Mouse (Mus musculus): Measurements from ENCODE around the gene Ddx5. TPM values are rescaled to one million over a fixed set of nuclear protein-coding genes. Genes with fewer than 3 reads are reported as not detected.
A peak's percentile ranks its signal among the peaks of the same experiment; 100 is the strongest.
"Not testable (repeated sequence)": the region's sequence is repeated elsewhere in the genome, so short reads cannot be mapped to it uniquely, and the experiment has no call there.

Ddx5 gene
- total RNA-seq, 2 experiments from 2014 or later: 889 to 991 TPM

GRCm38 (mm10) chr11:106793846-106794245 lies 4.9 kb upstream of the Ddx5 start:
- no peak for DNase-seq (ENCODE audit: low spot score in 2 of 2)

GRCm38 (mm10) chr11:106789649-106790048 lies 664 bp upstream of the Ddx5 start:
- DNase-seq (ENCODE audit: low spot score in 2 of 2): no peak

- peak; percentile 99 to 100 for DNase-seq (ENCODE audit: low spot score in 2 of 2)
Measured at GRCm38 (mm10) chr11:106788026-106788774, 785 bp downstream of the Ddx5 start.

DNA sequence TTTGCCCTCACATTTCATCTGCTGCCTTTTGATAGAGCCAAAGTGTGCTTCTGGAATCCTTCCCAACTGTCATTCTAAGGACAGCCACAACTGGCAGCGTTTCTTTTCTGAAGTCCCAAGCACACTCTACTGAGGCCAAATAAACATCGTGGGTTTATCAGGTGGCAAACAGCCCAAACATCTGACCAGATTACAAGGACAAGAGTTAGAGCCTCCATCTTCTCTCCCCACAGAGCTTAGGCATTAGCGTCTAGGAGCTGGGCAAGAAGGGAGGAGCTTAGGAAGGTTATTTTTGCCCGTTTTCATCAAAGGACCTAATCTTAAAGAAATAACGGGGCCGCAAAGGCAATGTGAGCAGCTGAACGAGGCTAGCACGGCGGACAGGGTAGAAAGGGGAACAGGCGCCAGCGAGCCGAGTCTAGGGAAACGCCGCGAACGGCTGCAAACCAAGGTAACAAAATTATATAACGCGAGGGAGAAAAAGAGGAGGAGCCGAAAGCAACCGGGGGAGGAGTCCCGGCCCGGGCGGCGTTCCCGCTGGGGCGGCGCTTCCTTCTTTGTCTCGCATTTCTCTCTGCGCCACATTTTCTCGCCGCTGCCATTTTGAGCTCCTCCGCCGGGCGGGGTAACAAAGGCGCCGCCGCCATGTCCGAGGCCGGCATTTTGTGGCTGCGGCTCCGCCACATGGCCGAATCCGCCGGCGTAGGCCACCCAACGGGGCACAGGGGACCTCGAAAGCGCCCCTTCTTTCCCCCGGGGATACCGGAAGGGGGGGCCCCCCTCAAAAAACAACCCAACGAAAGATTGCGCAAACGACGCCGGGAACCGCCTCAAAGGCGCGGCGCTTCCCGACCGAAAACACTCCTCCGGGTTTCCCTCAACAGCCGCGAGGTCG lies 1.6 kb downstream of the Ddx5 start:
- DNase-seq (ENCODE audit: low spot score in 2 of 2): peak; percentile 82 to 85

DNA sequence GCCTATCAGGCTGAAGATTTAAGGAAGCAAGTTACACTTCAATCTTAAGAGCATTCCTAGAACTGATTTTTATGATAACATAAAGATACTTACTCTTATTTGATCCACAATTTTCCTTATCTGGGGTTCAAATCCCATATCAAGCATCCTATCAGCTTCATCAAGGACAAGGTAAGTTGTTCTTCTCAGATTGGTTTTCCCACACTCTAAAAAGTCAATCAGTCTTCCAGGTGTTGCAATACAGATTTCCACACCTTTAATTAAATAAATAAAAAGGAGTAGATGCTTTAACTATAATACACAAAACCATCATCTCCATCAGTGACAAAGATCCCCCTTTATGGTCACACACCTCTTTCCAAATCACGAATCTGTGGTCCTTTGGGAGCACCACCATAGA lies 3.9 kb downstream of the Ddx5 start:
- DNase-seq (ENCODE audit: low spot score in 2 of 2): no peak

GRCm38 (mm10) chr11:106784476-106784875 lies 4.5 kb downstream of the Ddx5 start:
- no peak for DNase-seq (ENCODE audit: low spot score in 2 of 2)

DNA sequence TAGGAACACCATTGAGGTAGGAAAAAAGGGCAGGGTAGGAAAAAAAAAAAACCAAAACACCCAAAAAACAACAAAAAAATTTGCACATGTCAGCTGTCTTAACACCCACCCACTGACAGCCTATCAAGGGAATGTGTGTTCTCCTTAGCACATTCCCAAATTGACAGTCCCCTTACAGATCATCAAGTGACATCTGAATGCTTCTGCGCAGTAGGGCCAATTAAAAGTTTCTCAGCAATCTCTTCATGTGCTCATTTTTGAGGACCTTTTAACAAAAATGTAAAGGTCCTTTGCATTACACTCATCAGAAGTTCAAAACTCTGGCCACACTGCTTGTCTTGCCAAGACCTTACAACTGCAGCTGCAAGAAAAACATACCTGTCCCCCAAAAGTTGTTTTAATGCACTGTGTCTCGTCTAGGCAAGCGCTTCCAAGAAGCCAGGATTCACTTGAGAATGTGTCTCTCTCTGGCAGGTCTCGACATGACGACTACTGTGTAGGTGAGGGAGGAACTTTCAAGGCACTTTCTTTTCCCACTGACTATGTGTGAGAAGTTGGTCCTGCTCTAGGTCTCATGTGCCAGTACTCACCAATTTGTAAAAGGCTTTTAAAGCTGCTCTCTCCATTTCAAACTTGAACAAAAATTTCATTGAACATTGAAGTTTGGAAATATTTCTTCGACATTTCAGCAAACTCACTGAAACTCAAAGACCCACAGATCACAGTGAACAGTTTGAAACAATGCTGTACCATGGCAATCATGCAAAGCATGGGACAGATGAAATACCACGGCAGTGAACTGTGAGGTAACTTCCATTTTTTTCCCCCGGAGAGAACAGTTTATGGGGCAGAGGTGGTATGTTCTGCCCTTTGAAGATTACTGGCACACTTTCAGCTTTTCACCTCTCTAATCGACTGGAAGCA lies 5.9 kb downstream of the Ddx5 start:
- no peak for DNase-seq (ENCODE audit: low spot score in 2 of 2)

GRCm38 (mm10) chr11:106782271-106782670 lies 6.7 kb downstream of the Ddx5 start:
- not testable (repeated sequence) for DNase-seq (ENCODE audit: low spot score in 2 of 2)

DNA sequence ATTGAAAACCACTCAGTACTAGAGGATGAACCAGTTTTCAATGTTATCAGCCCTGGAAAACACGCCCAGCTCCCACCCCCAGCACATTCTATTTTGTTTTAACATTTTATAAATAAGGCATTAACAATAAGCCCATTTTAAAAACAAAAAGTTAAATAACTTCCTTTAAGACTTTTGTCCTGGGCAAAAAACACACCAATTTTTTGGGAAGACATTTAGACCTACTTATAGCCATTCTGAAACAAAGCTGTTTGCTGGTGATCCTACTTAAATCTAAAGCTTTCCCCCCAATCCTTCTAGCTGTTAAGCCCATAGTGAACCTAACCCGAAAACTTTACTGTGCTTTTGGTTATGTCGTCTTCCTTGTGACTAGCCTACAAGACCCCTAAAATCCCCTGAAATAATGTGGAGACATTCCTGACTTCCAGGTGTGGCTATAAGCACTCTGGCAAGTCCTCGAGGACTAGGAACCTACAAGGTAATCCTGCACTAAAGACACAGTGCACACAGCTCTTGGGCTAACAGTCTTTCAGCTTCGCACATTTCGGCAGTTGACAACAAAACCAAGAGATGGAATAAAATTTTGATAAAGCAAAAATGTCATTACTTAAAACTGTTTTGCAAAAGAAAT lies 8.3 kb downstream of the Ddx5 start:
- DNase-seq (ENCODE audit: low spot score in 2 of 2): no peak

DNA sequence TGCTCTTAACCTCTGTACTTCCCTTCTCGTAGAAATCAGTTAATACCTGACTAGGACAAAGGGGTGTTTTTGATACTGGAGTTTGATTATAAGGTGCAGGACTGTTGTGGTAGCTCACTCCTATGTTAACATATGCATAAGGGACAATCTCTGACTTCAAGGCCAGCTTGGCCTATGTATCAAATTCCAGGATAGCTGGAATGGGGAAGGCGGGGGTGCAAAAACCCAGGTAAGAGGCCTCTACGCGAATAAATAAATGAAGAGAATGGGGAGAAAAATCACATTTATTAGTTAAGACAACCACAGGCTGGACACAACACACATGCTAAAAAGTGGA lies 8.9 kb downstream of the Ddx5 start:
- no peak for DNase-seq (ENCODE audit: low spot score in 2 of 2)

GRCm38 (mm10) chr11:106779388-106780088 lies 9.4 kb downstream of the Ddx5 start, which contains the start of gene Polg2:
TSS of gene Polg2 (minus strand) at chr11:106779537.
- peak; percentile 70 to 77 for DNase-seq (ENCODE audit: low spot score in 2 of 2)

DNA sequence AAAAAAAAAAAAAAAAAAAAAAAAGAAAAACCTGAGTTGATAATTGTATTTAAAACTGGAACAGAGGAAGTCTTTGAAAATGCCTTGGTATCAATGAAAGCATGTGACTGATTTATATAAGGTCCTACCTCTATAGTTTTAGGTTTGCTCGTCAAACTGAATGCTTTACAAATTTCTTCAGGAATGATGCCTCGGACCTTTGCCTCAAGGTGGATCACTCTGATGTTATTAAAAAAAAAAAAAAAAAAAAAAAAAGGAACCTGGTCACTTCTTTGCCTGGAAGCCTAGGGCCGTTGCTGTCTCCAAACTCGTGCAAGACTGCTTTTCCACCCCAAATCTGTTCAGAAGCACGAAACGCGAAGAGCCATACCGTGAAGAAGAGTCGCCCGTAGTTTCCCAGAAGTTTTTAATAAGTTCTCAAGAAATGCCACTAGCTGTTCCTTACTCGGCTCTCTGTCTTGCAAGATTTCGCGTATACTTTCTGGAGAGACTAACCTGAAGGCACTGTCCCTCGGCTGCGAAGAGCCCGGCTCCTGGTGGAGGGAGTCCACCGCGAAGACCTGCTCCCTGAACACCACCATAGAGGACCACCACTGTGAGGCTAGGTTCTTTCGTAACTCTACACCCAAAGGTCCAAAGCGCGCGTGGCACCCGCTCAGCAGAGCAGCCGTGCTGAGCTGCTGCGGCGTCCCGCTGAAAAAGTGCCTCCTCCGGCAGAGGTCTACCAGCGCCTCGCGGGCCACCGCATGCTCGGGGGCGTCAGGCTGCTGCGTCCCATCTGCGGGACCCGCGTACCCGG lies 10.2 kb downstream of the Ddx5 start:
- DNase-seq (ENCODE audit: low spot score in 2 of 2): no peak

DNA sequence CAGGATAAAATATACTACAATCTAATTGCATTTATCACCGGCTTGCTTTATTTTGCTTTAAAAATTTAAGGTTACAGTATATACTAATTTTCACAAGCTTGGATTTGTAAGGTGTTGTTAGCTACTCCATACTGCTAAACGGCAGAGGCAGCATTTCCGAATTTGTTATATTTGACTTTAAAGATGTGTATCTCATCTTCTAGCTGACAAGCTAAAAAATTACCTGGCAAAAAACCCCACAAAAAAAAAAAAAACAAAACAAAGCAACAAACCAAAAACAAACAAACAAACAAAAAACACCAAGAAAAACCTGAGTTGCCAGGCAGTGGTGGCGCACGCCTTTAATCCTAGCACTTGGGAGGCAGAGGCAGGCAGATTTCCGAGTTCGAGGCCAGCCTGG lies 10.9 kb downstream of the Ddx5 start:
- DNase-seq (ENCODE audit: low spot score in 2 of 2): no peak

DNA sequence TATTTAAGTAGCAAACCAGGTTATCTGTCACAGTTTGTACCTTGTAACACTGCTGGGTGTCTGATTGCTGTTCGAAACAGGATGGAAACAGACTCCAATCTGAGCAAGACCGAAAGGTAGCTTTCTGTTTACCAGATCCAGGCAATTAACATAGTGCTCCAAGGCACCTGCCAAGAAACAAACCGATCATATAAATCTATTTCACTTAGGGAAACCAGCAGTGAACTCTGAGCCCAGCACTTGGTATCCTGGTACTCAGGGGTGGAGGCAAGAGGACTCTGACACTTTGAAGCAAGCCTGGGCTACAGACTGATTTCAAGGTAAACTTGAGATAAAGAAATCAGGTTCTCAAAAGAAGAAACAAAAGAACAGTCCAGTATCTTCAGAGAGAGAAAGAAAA lies 11.6 kb downstream of the Ddx5 start:
- no peak for DNase-seq (ENCODE audit: low spot score in 2 of 2)

DNA sequence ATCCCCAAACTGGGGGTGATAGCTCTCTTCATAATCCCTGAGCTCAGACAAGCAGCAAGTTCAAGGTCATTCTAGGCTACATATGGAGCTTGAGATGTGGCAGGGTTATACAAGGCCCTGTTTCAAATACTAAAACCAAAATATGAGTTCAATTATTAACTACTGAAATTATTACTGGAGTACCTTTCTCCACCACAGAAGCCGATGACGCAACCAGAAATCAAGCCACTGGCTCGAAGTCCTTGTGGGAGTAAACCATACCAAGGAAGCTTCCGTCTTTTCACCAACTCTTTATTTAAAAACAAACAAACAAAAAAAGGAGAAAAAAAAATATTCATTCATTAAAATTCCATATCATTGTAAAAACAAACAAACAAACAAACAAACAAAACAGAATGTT lies 12.0 kb downstream of the Ddx5 start:
- DNase-seq (ENCODE audit: low spot score in 2 of 2): no peak

GRCm38 (mm10) chr11:106773061-106773460 lies 15.9 kb downstream of the Ddx5 start:
- DNase-seq (ENCODE audit: low spot score in 2 of 2): peak in 1 of 2 experiments; percentile 0

DNA sequence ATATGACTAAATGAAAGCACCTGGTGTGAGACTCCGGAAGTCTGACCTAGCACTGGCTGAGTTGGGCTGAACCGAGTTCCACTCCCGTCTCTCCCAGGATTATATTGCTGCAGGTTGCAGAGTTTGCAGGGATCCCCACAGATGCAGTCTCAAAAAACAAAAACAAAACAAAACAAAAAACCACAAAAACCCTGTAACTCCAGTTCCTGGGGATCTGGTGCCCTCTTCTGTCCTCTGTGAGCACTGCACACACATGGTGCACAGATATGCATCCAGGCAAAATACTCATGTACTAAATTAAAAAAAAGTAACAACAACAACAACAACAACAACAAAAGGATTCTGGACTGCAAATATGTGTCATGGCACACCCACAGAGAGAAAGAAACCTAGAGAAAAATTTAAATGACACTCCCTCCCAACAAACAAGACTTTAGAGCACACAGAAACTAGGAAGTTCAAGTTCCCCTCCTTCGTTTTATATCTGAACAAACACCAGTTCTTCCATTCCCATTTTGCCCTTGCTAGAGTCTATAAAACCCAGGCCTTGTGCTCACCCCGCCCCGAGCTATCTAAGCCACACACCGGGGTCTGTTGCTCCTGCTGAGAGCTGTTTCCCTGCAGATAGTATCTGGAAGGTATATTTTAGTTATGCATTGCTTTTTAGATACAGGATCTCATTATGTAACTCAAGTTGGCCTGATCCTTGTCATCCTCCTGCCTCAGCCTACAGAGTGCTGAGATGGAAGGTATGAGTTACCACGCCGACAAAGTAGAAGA lies 18.6 kb downstream of the Ddx5 start:
- DNase-seq (ENCODE audit: low spot score in 2 of 2): peak in 1 of 2 experiments; percentile 1

DNA sequence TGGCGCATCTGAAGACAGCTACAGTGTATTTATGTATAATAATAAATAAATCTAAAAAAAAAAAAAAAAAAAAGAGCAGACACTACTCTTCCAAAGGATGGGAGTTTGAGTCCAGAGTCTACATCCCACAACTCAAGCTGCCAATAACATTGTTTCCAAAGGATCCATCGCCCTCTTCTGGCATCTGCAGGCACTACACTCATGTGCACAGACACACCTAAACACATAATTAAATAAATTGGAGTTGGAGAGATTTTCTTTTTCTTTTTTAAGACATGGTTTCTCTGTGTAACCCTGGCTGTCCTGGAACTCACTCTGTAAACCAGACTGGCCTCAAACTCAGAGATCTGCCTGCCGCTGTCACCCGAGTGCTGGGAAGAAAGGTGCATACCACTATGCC lies 21.5 kb downstream of the Ddx5 start:
- DNase-seq (ENCODE audit: low spot score in 2 of 2): no peak
